Mouse (Mus musculus): ENCODE results near the gene Egln3. TPM values are rescaled to one million over a fixed set of nuclear protein-coding genes. Genes with fewer than 3 reads are reported as not detected.
A peak's percentile ranks its signal among the peaks of the same experiment; 100 is the strongest.

Gene Egln3
- polyA plus RNA-seq (2012; rRNA removed) = 6.9 and 8.7 TPM in 2 replicates

- peak; percentile 86 for DNase-seq (ENCODE audit: low read depth)
These were observed at the start of gene Egln3 for GRCm38 (mm10) chr12:54203656-54204045. Gene Egln3, minus strand, starts transcription at chr12:54203860.

GRCm38 (mm10) chr12:54253449-54253848 lies 49.8 kb upstream of the Egln3 start:
- no peak for DNase-seq (ENCODE audit: low read depth)
- TF ChIP-seq CTCF (IDR thresholded peaks at IDR 0.05; ENCODE audit: borderline replicate concordance, extremely low read depth, insufficient read depth, insufficient read length) (no peak), POLR2A (IDR thresholded peaks at IDR 0.05; ENCODE audit: borderline replicate concordance, extremely low read depth, insufficient read depth, insufficient read length, poor library complexity, severe bottlenecking) (no peak)

More at GRCm38 (mm10) chr12:54203656-54204045, at the start of gene Egln3:
- TF ChIP-seq CTCF (IDR thresholded peaks at IDR 0.05; ENCODE audit: borderline replicate concordance, extremely low read depth, insufficient read depth, insufficient read length) = no peak
- peak; percentile 32; the same call in 1 of the 2 replicates for TF ChIP-seq POLR2A (IDR thresholded peaks at IDR 0.05; ENCODE audit: borderline replicate concordance, extremely low read depth, insufficient read depth, insufficient read length, poor library complexity, severe bottlenecking)

DNA sequence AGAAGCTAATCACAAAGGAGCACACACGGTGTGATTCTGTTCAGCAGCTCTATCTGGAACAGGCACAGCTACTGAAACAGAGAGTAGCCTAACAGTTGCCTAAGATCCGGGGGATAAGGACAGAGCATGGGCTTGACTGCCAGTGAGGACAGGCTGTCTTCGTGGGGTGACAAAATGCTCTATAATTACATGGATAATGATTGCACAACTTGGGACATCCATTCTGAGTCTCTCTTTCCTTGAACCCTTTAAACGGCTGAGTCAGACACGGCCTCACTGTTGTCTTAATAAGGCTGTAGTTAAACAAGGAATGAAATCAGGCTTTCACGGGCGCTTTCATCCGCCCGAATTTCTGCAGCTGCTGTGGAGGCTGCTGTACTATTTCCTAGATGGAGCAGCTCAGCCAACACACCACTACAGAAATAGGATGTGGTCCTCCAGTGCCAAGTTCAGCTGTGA lies 48.3 kb upstream of the Egln3 start:
- DNase-seq (ENCODE audit: low read depth) = no peak
- TF ChIP-seq CTCF (IDR thresholded peaks at IDR 0.05; ENCODE audit: borderline replicate concordance, extremely low read depth, insufficient read depth, insufficient read length) (no peak), POLR2A (IDR thresholded peaks at IDR 0.05; ENCODE audit: borderline replicate concordance, extremely low read depth, insufficient read depth, insufficient read length, poor library complexity, severe bottlenecking) (no peak)

- TF ChIP-seq CTCF (IDR thresholded peaks at IDR 0.05; ENCODE audit: borderline replicate concordance, extremely low read depth, insufficient read depth, insufficient read length) = no peak
- no peak for TF ChIP-seq POLR2A (IDR thresholded peaks at IDR 0.05; ENCODE audit: borderline replicate concordance, extremely low read depth, insufficient read depth, insufficient read length, poor library complexity, severe bottlenecking)
- DNase-seq (ENCODE audit: low read depth) = no peak
These were observed 44.2 kb upstream of the Egln3 start for GRCm38 (mm10) chr12:54247835-54248234.

DNA sequence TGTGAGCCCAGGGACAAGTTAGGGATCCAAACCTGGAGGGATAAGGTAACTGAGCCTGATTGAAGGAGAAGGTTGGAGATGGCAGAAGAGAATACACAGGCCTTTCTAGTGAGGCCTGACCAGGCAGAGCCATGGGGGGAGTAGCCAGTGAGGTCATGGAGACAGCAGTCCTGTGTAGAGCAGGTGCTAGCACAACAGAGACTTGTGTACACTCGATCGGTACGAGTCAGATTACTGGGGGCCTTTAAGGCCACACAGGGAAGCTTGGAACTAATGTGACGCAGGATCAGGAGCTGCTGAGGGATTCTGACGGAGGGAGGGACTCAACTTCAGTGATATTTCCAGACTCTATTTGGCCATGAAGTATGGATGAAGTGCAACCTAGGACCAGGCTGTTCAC lies 39.5 kb upstream of the Egln3 start:
- TF ChIP-seq CTCF (IDR thresholded peaks at IDR 0.05; ENCODE audit: borderline replicate concordance, extremely low read depth, insufficient read depth, insufficient read length) = no peak
- no peak for TF ChIP-seq POLR2A (IDR thresholded peaks at IDR 0.05; ENCODE audit: borderline replicate concordance, extremely low read depth, insufficient read depth, insufficient read length, poor library complexity, severe bottlenecking)
- no peak for DNase-seq (ENCODE audit: low read depth)

- TF ChIP-seq POLR2A (IDR thresholded peaks at IDR 0.05; ENCODE audit: borderline replicate concordance, extremely low read depth, insufficient read depth, insufficient read length, poor library complexity, severe bottlenecking) = no peak
- no peak for TF ChIP-seq CTCF (IDR thresholded peaks at IDR 0.05; ENCODE audit: borderline replicate concordance, extremely low read depth, insufficient read depth, insufficient read length)
- DNase-seq (ENCODE audit: low read depth) = no peak
These were observed 38.3 kb upstream of the Egln3 start for GRCm38 (mm10) chr12:54241976-54242375.

GRCm38 (mm10) chr12:54233794-54234193 lies 30.1 kb upstream of the Egln3 start:
- DNase-seq (ENCODE audit: low read depth) = no peak
- TF ChIP-seq CTCF (IDR thresholded peaks at IDR 0.05; ENCODE audit: borderline replicate concordance, extremely low read depth, insufficient read depth, insufficient read length) (no peak), POLR2A (IDR thresholded peaks at IDR 0.05; ENCODE audit: borderline replicate concordance, extremely low read depth, insufficient read depth, insufficient read length, poor library complexity, severe bottlenecking) (no peak)

- no peak for TF ChIP-seq POLR2A (IDR thresholded peaks at IDR 0.05; ENCODE audit: borderline replicate concordance, extremely low read depth, insufficient read depth, insufficient read length, poor library complexity, severe bottlenecking)
- TF ChIP-seq CTCF (IDR thresholded peaks at IDR 0.05; ENCODE audit: borderline replicate concordance, extremely low read depth, insufficient read depth, insufficient read length) = no peak
- DNase-seq (ENCODE audit: low read depth) = peak; percentile 71
These were observed 29.4 kb upstream of the Egln3 start for GRCm38 (mm10) chr12:54232996-54233603.

GRCm38 (mm10) chr12:54232456-54232855 lies 28.8 kb upstream of the Egln3 start:
- TF ChIP-seq CTCF (IDR thresholded peaks at IDR 0.05; ENCODE audit: borderline replicate concordance, extremely low read depth, insufficient read depth, insufficient read length) (no peak), POLR2A (IDR thresholded peaks at IDR 0.05; ENCODE audit: borderline replicate concordance, extremely low read depth, insufficient read depth, insufficient read length, poor library complexity, severe bottlenecking) (no peak)
- DNase-seq (ENCODE audit: low read depth) = peak; percentile 51

GRCm38 (mm10) chr12:54227551-54227950 lies 23.9 kb upstream of the Egln3 start:
- DNase-seq (ENCODE audit: low read depth) = no peak
- TF ChIP-seq POLR2A (IDR thresholded peaks at IDR 0.05; ENCODE audit: borderline replicate concordance, extremely low read depth, insufficient read depth, insufficient read length, poor library complexity, severe bottlenecking) (no peak), CTCF (IDR thresholded peaks at IDR 0.05; ENCODE audit: borderline replicate concordance, extremely low read depth, insufficient read depth, insufficient read length) (no peak)

DNA sequence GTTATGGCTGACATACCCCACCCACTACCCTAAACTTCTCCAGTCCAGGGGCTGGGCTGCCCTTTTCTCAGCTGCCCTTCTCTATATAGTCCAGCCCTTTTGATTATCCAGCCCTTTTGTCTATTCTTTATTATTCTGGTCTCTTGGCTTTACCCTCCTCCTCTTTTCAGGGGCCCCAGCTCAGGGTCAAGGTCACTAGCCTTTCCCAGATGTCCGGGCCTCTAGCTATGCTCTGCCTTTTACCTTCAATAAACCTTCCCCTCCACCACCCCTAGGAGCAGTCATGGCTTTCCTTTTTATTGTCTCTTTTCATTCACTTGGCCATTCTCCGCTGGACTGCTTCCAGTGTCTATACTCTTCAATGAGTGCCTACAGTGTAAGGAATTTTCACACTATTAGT lies 22.7 kb upstream of the Egln3 start:
- TF ChIP-seq POLR2A (IDR thresholded peaks at IDR 0.05; ENCODE audit: borderline replicate concordance, extremely low read depth, insufficient read depth, insufficient read length, poor library complexity, severe bottlenecking) = no peak
- no peak for TF ChIP-seq CTCF (IDR thresholded peaks at IDR 0.05; ENCODE audit: borderline replicate concordance, extremely low read depth, insufficient read depth, insufficient read length)
- DNase-seq (ENCODE audit: low read depth) = no peak

GRCm38 (mm10) chr12:54225610-54226009 lies 21.9 kb upstream of the Egln3 start:
- DNase-seq (ENCODE audit: low read depth) = no peak
- TF ChIP-seq POLR2A (IDR thresholded peaks at IDR 0.05; ENCODE audit: borderline replicate concordance, extremely low read depth, insufficient read depth, insufficient read length, poor library complexity, severe bottlenecking) = no peak
- no peak for TF ChIP-seq CTCF (IDR thresholded peaks at IDR 0.05; ENCODE audit: borderline replicate concordance, extremely low read depth, insufficient read depth, insufficient read length)

Data from brain, embryonic 14.5 days (tissue).